Mouse (Mus musculus) thymus, adult 2 months (tissue): ENCODE measurements at regions not wholly inside any gene's neighbourhood (a gene's known extent, or its start where the extent isn't known, plus 50 kb on each side); places are given as distances from the start of the nearest gene placed in this dataset.

Experiments used
- CTCF ChIP-seq: fragments of 200-500 bp; IDR thresholded peaks from 2 replicates; pipeline ENCODE4 v1.5.1; 2012; ENCODE audit warnings: mild to moderate bottlenecking, control low read depth, low read length, moderate library complexity, borderline replicate concordance; ENCODE audit not compliant: control insufficient read depth, poor library complexity, insufficient read depth; ENCODE audit errors: extremely low read depth
- POLR2A ChIP-seq: fragments of 200-500 bp; IDR thresholded peaks from 2 replicates; pipeline ENCODE4 v1.6.1; 2012; ENCODE audit warnings: mild to moderate bottlenecking, low read length, control low read depth, moderate library complexity; ENCODE audit not compliant: control insufficient read depth, poor library complexity, insufficient read depth; ENCODE audit errors: extremely low read depth

- TF ChIP-seq CTCF (no peak), POLR2A (no peak)
Observed at GRCm38 (mm10) chr6:51009526-51010340, 355.5 kb upstream of the Npvf start.
